Mouse (Mus musculus) liver, postnatal 0 days (tissue): ENCODE results near the gene Caprin2.

Experiments used
- CTCF ChIP-seq: sonication (generic); IDR thresholded peaks from 2 replicates; pipeline ENCODE4 v1.5.1; 2016; ENCODE audit warnings: antibody characterized with exemption, low read depth
- EP300 ChIP-seq: IDR thresholded peaks from 2 replicates; pipeline ENCODE4 v1.6.1; 2016; ENCODE audit warnings: antibody characterized with exemption, low read depth, mild to moderate bottlenecking

DNA sequence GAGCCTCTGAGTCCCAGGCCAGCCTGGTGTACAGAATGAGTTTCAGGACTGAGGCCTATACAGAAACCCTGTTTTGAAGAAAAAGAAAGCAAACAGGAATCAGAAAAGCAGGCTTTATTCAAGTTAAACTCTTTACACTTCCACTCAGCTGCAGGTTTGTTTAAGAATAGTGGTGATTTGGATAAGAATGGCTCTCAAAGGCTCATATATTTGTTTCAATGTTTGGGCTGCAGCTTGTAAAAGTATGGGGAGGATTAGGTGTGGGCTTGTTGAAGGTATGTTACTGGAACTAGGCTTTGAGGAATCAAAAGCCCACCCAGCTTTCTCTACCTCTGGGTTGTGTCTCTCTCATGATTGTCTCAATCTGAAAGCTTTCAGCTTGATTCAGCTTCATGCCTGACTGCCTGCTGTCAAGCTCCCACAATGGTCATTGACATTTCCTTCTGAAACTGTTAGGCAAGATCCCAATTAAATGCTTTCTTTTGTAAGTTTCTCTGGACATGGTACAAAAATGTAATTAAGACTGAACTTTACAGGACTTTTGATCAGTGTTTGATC is 22.9 kb upstream of the Caprin2 start:
- TF ChIP-seq CTCF (no peak), EP300 (no peak)
